Mouse (Mus musculus) gastrocnemius, postnatal 10 days (tissue): ENCODE results near the gene Shroom3. TPM values are rescaled to one million over a fixed set of nuclear protein-coding genes. Genes with fewer than 3 reads are reported as not detected.

ENCODE experiments used
- DNase-seq: peaks from one replicate; pipeline ENCODE4 v3.0.0; 2021; ENCODE audit warnings: mixed read lengths
- microRNA-seq, 2 experiments: library from miRNA; unstranded; fragments of <30 nt; microRNA quantifications; one replicate each; pipeline ENCODE4 v1.2.0; 2021
- total RNA-seq, 2 experiments: library from RNA; stranded (reverse); gene quantifications; 2 replicates each; pipeline ENCODE4 v1.2.3; 2021

Gene Shroom3
- total RNA-seq, 2 experiments from 2014 or later: 1.8 to 3.2 TPM

DNA sequence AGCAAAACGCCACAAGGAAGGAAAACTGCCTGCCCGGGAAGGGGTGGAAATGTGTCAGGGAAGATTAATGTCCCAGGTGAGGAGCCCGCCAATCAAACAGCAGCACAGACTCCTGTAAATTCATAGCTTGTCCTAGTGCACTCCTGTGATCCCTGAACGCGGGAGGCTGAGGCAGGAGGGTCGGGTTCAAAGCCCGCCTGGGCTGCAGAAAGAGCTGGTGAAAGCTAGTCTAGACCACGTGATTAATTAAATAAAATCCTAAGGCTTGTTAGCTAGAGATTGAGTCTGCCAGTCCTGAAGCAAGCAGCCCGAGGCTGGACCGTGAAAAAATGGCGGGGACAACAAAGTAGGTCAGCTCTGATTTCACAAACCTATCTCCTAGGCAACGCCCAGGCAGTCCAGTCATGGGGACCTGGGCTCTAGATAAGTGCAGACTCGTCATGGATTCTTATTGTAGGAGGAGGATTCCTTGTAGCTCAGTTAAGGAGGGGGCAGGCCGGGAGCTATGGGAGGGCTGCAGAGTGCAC lies 322.6 kb downstream of the Shroom3 start:
- no peak for DNase-seq

DNA sequence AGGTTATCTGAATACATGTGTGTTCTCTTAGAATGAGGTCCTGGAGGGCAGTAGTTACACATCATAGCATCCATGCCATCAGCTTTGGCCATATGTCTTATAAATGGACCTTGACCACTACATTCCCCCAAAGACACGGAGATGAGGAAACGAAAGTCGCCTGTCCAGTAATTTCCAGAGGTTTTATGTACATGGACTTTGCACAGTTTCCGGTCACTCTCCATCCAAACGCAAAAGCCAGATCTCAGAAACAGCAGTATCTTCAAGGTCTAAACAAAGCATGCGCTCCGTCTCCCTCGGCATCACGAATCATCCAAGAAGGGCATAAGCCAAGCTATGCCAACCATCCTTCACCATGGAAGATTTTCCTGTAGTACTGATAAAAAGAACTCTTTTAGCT lies 325.0 kb downstream of the Shroom3 start:
- DNase-seq: no peak

Small RNA genes lying within 50 kb of the gene (microRNA-seq; reads per million reads assigned to microRNA genes)
- 0 reads per million in 2 experiments for gene Mir1961

Other genes starting within 250 kb of the Shroom3 start
- gene Nup54, start 248.2 kb upstream of the Shroom3 start, total RNA-seq: 10 to 100 TPM; 12.0 to 16.2 TPM
- 10 to 100 TPM; 94.3 to 96.4 TPM for gene Scarb2, start 176.6 kb upstream of the Shroom3 start, total RNA-seq
- gene Fam47e, start 128.4 kb upstream of the Shroom3 start, total RNA-seq: not detected
- gene Stbd1, start 80.4 kb upstream of the Shroom3 start, total RNA-seq: 100 to 1,000 TPM; 166 to 171 TPM
- not detected for gene Ccdc158, start 8.2 kb upstream of the Shroom3 start, total RNA-seq